Mouse (Mus musculus) lung, embryonic 16.5 days (tissue): ENCODE data around the gene Aff3. TPM values are rescaled to one million over a fixed set of nuclear protein-coding genes. Genes with fewer than 3 reads are reported as not detected.

Experiments
- ATAC-seq: fragments of 200-750 bp; cut with Nextera tagmentation; 2 replicates; pipeline ENCODE4 v1.8.0; 2017; ENCODE audit warnings: low read depth, mild to moderate bottlenecking, moderate library complexity
- H3K27ac ChIP-seq: fragments of 300-500 bp; sonication (generic); 2 replicates; pipeline ENCODE4 v1.5.1; 2014; ENCODE audit warnings: mild to moderate bottlenecking, control low read depth, low read length
- H3K27me3 ChIP-seq: fragments of 300-500 bp; sonication (generic); 2 replicates; pipeline ENCODE4 v1.6.1; 2014; ENCODE audit warnings: low read depth, low read length, mixed read lengths; ENCODE audit not compliant: control insufficient read depth, insufficient read depth
- H3K36me3 ChIP-seq: fragments of 300-500 bp; sonication (generic); 2 replicates; pipeline ENCODE4 v1.6.1; 2014; ENCODE audit warnings: low read length; ENCODE audit not compliant: control insufficient read depth, insufficient read depth
- H3K4me1 ChIP-seq: fragments of 300-500 bp; sonication (generic); replicated peaks from 2 replicates; pipeline ENCODE4 v1.6.1; 2014; ENCODE audit warnings: low read length, mixed read lengths; ENCODE audit not compliant: control insufficient read depth, insufficient read depth
- H3K4me2 ChIP-seq: fragments of 300-500 bp; sonication (generic); 2 replicates; pipeline ENCODE4 v1.6.1; 2014; ENCODE audit warnings: low read depth, low read length, control low read depth
- H3K4me3 ChIP-seq: fragments of 300-500 bp; sonication (generic); 2 replicates; pipeline ENCODE4 v1.5.1; 2014; ENCODE audit warnings: mild to moderate bottlenecking, low read length, control low read depth
- H3K9ac ChIP-seq: fragments of 300-500 bp; sonication (generic); 2 replicates; pipeline ENCODE4 v1.6.1; 2014; ENCODE audit warnings: low read length, control low read depth
- H3K9me3 ChIP-seq: fragments of 300-500 bp; sonication (generic); 2 replicates; pipeline ENCODE4 v1.6.1; 2016; ENCODE audit warnings: low read length; ENCODE audit not compliant: control insufficient read depth
- WGBS: fragments of 180-500 bp; shearing (Covaris S2); extraction: QIAGEN DNeasy Blood & Tissue Kit; methylation state at CpG from one replicate; pipeline ENCODE4 v1.1.7; 2014; 5-methylcytosine and 5-hydroxymethylcytosine counted together
- polyA plus RNA-seq: library from polyadenylated mRNA; unstranded; fragments of >200 nt; fragmentation: Nextera tagmentation; extraction: Ambion mirVana; gene quantifications from 2 replicates; pipeline ENCODE4 v1.2.1, GENCODE M21; 2015

The Aff3 gene
- polyA plus RNA-seq, 1 experiment from 2014 or later: 2.6 TPM

GRCm38 (mm10) chr1:38546696-38547095 is 118.1 kb downstream of the Aff3 start:
- H3K4me3 ChIP-seq: no peak overlapping the region
- no peak overlapping the region for H3K27ac ChIP-seq
- peaks cover 18% of the 10 kb centered on the region for H3K4me1 ChIP-seq
- no peak overlapping the region for H3K9ac ChIP-seq
- ATAC-seq: no peak
- WGBS: 50% methylated on average over 7 of the region's 7 CpGs
- no peak overlapping the region for H3K4me2 ChIP-seq
- no peaks in the 10 kb centered on the region for H3K9me3 ChIP-seq
- H3K27me3 ChIP-seq: no peaks in the 10 kb centered on the region
- H3K36me3 ChIP-seq: no peaks in the 10 kb centered on the region

GRCm38 (mm10) chr1:38545282-38545945 is 119.3 kb downstream of the Aff3 start:
- H3K27ac ChIP-seq: no peak overlapping the region
- 13% methylated on average over 12 of the region's 12 CpGs for WGBS
- no peak overlapping the region for H3K9ac ChIP-seq
- peak; percentile 84 for ATAC-seq
- no peaks in the 10 kb centered on the region for H3K27me3 ChIP-seq
- H3K36me3 ChIP-seq: no peaks in the 10 kb centered on the region
- no peaks in the 10 kb centered on the region for H3K9me3 ChIP-seq
- H3K4me1 ChIP-seq: peaks cover 18% of the 10 kb centered on the region
- no peak overlapping the region for H3K4me3 ChIP-seq
- peak overlapping the region; percentile 12; the same call in 1 of the 2 replicates for H3K4me2 ChIP-seq

- H3K4me2 ChIP-seq: no peak overlapping the region
- 33% methylated on average over 3 of the region's 3 CpGs for WGBS
- no peak overlapping the region for H3K27ac ChIP-seq
- H3K4me1 ChIP-seq: peaks cover 18% of the 10 kb centered on the region
- no peaks in the 10 kb centered on the region for H3K36me3 ChIP-seq
- H3K9ac ChIP-seq: no peak overlapping the region
- no peak overlapping the region for H3K4me3 ChIP-seq
- ATAC-seq: no peak
- H3K27me3 ChIP-seq: no peaks in the 10 kb centered on the region
- H3K9me3 ChIP-seq: no peaks in the 10 kb centered on the region
These were observed 120.3 kb downstream of the Aff3 start for GRCm38 (mm10) chr1:38544501-38544900.

GRCm38 (mm10) chr1:38541536-38541935 is 123.2 kb downstream of the Aff3 start:
- no peak overlapping the region for H3K4me3 ChIP-seq
- H3K9me3 ChIP-seq: no peaks in the 10 kb centered on the region
- H3K9ac ChIP-seq: no peak overlapping the region
- H3K4me1 ChIP-seq: peaks cover 14% of the 10 kb centered on the region
- 58% methylated on average over 4 of the region's 4 CpGs for WGBS
- no peaks in the 10 kb centered on the region for H3K27me3 ChIP-seq
- no peak overlapping the region for H3K27ac ChIP-seq
- no peaks in the 10 kb centered on the region for H3K36me3 ChIP-seq
- no peak for ATAC-seq
- H3K4me2 ChIP-seq: no peak overlapping the region

- Histone ChIP-seq H3K4me2 (no peak overlapping the region), H3K36me3 (no peaks in the 10 kb centered on the region), H3K27me3 (no peaks in the 10 kb centered on the region), H3K27ac (no peak overlapping the region), H3K9ac (no peak overlapping the region), H3K4me3 (no peak overlapping the region), H3K4me1 (no peaks in the 10 kb centered on the region), H3K9me3 (no peaks in the 10 kb centered on the region)
- ATAC-seq: no peak
- 57% methylated on average over 16 of the region's 16 CpGs for WGBS
These were observed 127.7 kb downstream of the Aff3 start for GRCm38 (mm10) chr1:38536929-38537540.

- no peak for ATAC-seq
- H3K4me1 ChIP-seq: no peaks in the 10 kb centered on the region
- H3K4me2 ChIP-seq: no peak overlapping the region
- no peaks in the 10 kb centered on the region for H3K27me3 ChIP-seq
- no peak overlapping the region for H3K9ac ChIP-seq
- no peak overlapping the region for H3K4me3 ChIP-seq
- no peaks in the 10 kb centered on the region for H3K36me3 ChIP-seq
- no peaks in the 10 kb centered on the region for H3K9me3 ChIP-seq
- H3K27ac ChIP-seq: no peak overlapping the region
- WGBS: 80% methylated on average over 7 of the region's 7 CpGs
These were observed 132.2 kb downstream of the Aff3 start for GRCm38 (mm10) chr1:38532581-38532980.

GRCm38 (mm10) chr1:38528607-38529006 is 136.1 kb downstream of the Aff3 start:
- Histone ChIP-seq H3K9me3 (no peaks in the 10 kb centered on the region), H3K36me3 (no peaks in the 10 kb centered on the region), H3K9ac (no peak overlapping the region), H3K27me3 (no peaks in the 10 kb centered on the region), H3K4me1 (no peaks in the 10 kb centered on the region), H3K4me3 (no peak overlapping the region), H3K27ac (no peak overlapping the region), H3K4me2 (no peak overlapping the region)
- 77% methylated on average over 5 of the region's 5 CpGs for WGBS
- ATAC-seq: no peak

GRCm38 (mm10) chr1:38526568-38526967 is 138.2 kb downstream of the Aff3 start:
- Histone ChIP-seq H3K4me3 (no peak overlapping the region), H3K27me3 (no peaks in the 10 kb centered on the region), H3K9ac (no peak overlapping the region), H3K36me3 (no peaks in the 10 kb centered on the region), H3K27ac (no peak overlapping the region), H3K4me2 (no peak overlapping the region), H3K4me1 (no peaks in the 10 kb centered on the region), H3K9me3 (no peaks in the 10 kb centered on the region)
- WGBS: 71% methylated on average over 5 of the region's 5 CpGs
- no peak for ATAC-seq

- 90% methylated on average over 11 of the region's 11 CpGs for WGBS
- Histone ChIP-seq H3K9ac (no peak overlapping the region), H3K4me1 (no peaks in the 10 kb centered on the region), H3K27me3 (no peaks in the 10 kb centered on the region), H3K4me2 (no peak overlapping the region), H3K9me3 (no peaks in the 10 kb centered on the region), H3K27ac (no peak overlapping the region), H3K4me3 (no peak overlapping the region), H3K36me3 (no peaks in the 10 kb centered on the region)
- no peak for ATAC-seq
These were observed 143.1 kb downstream of the Aff3 start for GRCm38 (mm10) chr1:38521651-38522050.
